Mouse (Mus musculus) erythroblast, embryonic 14.5 days (primary cell): Measurements from ENCODE around the gene Gm20479.

Experiments
- GATA1 ChIP-seq: IDR thresholded peaks from 2 replicates; pipeline ENCODE4 v1.6.1; 2012; ENCODE audit warnings: low read length, inconsistent platforms, mixed read lengths
- TAL1 ChIP-seq: IDR thresholded peaks from 3 replicates; pipeline ENCODE4 v1.6.1; 2012; ENCODE audit warnings: low read length, inconsistent platforms, mixed read lengths

DNA sequence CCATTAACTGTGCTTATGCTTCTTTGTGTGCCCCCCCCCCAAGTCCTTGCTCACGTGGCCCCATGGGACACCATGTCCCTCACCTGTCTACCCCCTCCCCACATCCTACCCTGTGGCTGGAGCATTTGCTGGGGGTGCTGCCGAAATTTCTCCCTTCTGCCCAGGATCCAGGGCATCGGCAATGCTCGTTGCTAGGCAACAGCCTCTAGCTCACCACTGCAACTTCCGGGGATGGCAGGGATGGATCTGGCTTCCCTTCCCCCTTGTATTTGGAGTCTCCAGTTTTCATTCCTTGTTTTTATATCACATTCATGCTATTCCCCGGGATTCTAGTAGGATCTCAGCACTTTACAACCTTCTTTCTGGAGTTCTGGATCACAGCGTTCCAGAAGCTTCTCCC is 17.7 kb downstream of the Gm20479 start:
- no peak for TF ChIP-seq TAL1
- no peak for TF ChIP-seq GATA1
